Mouse (Mus musculus): Measurements from ENCODE around the gene Marcks. TPM values are rescaled to one million over a fixed set of nuclear protein-coding genes. Genes with fewer than 3 reads are reported as not detected.

Marcks gene
- total and polyA plus RNA-seq, 3 experiments, result 16.9 to 80.7 (median 74.2) TPM

DNA sequence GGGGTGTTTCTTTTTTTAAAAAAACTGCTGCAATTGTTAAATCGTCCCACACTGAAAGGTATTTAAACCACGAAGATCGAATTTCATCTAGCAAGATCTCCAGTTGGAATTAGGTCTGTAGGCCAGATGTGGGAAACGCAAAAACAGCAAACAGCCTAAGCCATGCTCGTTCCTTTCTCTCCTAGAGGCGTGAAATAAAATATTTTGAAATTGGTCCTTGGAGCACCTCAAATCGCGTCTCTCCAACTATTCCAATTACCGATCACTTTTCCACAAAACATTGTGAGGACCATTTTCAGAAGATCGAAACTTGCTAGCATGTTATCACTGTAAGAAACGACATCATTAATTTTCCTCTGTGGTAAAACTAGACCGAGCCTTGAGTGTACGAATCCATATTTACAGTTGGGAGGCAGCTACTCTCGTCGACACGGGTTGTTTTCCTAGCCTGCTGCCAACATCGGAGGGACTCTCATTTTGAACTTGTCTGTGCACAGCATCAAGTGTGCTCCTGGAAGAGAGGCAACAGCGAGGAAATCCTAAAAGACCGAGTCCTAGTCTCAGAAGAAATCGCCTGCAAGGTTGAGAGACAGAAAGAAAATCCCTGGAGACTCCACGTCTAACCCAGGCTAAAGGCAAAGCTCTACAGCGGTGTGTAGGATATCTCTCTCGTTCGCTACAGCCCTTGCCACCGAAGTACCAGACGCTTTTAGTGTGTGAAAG is 884 bp upstream of the Marcks start:
- Histone ChIP-seq H3K27ac (ENCODE audit: insufficient read depth, low read depth) (peak overlapping the region; percentile 51; the same call in 1 of the 2 replicates), H3K27me3 (replicated peaks) (no peaks in the 10 kb centered on the region), H3K36me3 (replicated peaks in 1 of 2; ENCODE audit: control insufficient read depth in 1 of 2, insufficient read depth in 1 of 2, low read length in 1 of 2) (peaks cover 0 to 8% of the 10 kb centered on the region in 2 experiments), H3K4me1 (ENCODE audit: control insufficient read depth in 1 of 2, insufficient read depth in 2 of 2) (peaks cover 3 to 11% of the 10 kb centered on the region in 2 experiments; a peak in 2 of 4 replicates), H3K9ac (ENCODE audit: insufficient read depth, low read depth) (peak overlapping the region; percentile 50), H3K4me3 (replicated peaks in 1 of 3; ENCODE audit: low read depth in 2 of 3, low read length in 2 of 3, poor library complexity in 1 of 3) (peak overlapping the region; percentile 81 to 99 (median 86)), H3K9me3 (replicated peaks; ENCODE audit: low read length) (no peaks in the 10 kb centered on the region), H3K4me2 (ENCODE audit: insufficient read depth, low read depth, poor library complexity, severe bottlenecking) (peak overlapping the region; percentile 76), H3K79me2 (replicated peaks; ENCODE audit: control insufficient read depth, extremely low read depth, insufficient read depth, poor library complexity, severe bottlenecking) (peaks cover 30% of the 10 kb centered on the region)
- dilution Hi-C loops (cut with MboI; ENCODE audit: extremely low pct_ligation_motif_present, extremely low pct_unique_long_range_greater_than_20kb, low sequenced_read_pairs), result no loop called here
- DNase-seq (ENCODE audit: extremely low read depth), result peak; percentile 49
- in situ Hi-C loops (cut with MboI; ENCODE audit: low pct_ligation_motif_present, low pct_unique_long_range_greater_than_20kb, low sequenced_read_pairs), result loop anchor here (5.0 to 10.0 kb wide), 2 partner anchors 95 to 198 kb away; no protein-coding TSS in a partner anchor
- TF ChIP-seq MXI1 (IDR thresholded peaks at IDR 0.05; ENCODE audit: low read depth, low read length), result peak; percentile 43
- TF ChIP-seq MYC (IDR thresholded peaks at IDR 0.05; ENCODE audit: low read depth, low read length), result 0 out of 2 replicates have a peak, but pooled peaks have one; percentile 11
- TF ChIP-seq ZNF384 (IDR thresholded peaks at IDR 0.05; ENCODE audit: low read depth, low read length), result 0 out of 2 replicates have a peak, but pooled peaks have one; percentile 1
- TF ChIP-seq ETS1 (conservative IDR thresholded peaks at IDR 0.05; ENCODE audit: low read depth, low read length), result no peak

DNA sequence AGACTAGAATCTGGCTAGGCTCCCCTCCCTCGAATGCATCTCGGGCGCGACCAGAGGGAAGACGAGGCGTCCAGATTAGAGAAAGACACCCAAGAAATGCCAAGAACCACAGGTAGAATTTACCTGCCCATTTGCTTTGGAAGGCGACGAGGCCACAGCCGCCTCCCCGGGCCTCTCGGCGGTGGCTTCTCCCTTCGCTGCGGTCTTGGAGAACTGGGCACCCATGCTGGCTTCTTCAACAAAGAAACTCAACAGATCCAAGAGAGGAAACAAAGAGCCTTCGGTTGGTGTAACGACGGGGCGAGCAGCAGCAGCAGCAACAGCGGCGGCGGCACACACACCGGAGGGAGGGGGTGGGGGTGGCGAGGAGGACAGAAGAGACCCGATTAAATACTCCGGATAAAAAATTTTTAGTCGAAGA is 399 bp downstream of the Marcks start:
- Histone ChIP-seq H3K9ac (ENCODE audit: insufficient read depth, low read depth) (peak overlapping the region; percentile 83), H3K27ac (ENCODE audit: insufficient read depth, low read depth) (peak overlapping the region; percentile 86; the same call in 1 of the 2 replicates), H3K36me3 (replicated peaks in 1 of 2; ENCODE audit: control insufficient read depth in 1 of 2, insufficient read depth in 1 of 2, low read length in 1 of 2) (peaks cover 0 to 13% of the 10 kb centered on the region in 2 experiments), H3K4me1 (ENCODE audit: control insufficient read depth in 1 of 2, insufficient read depth in 2 of 2) (peaks cover 3 to 12% of the 10 kb centered on the region in 2 experiments; a peak in 3 of 4 replicates), H3K9me3 (replicated peaks; ENCODE audit: low read length) (no peaks in the 10 kb centered on the region), H3K4me2 (ENCODE audit: insufficient read depth, low read depth, poor library complexity, severe bottlenecking) (no peak overlapping the region), H3K79me2 (replicated peaks; ENCODE audit: control insufficient read depth, extremely low read depth, insufficient read depth, poor library complexity, severe bottlenecking) (peaks cover 30% of the 10 kb centered on the region), H3K27me3 (replicated peaks) (no peaks in the 10 kb centered on the region), H3K4me3 (replicated peaks in 1 of 3; ENCODE audit: low read depth in 2 of 3, low read length in 2 of 3, poor library complexity in 1 of 3) (peak overlapping the region; percentile 81 to 99 (median 86))
- dilution Hi-C loops (cut with MboI; ENCODE audit: extremely low pct_ligation_motif_present, extremely low pct_unique_long_range_greater_than_20kb, low sequenced_read_pairs), result no loop called here
- no peak for DNase-seq (ENCODE audit: extremely low read depth)
- in situ Hi-C loops (cut with MboI; ENCODE audit: low pct_ligation_motif_present, low pct_unique_long_range_greater_than_20kb, low sequenced_read_pairs), result loop anchor here (5.0 to 10.0 kb wide), 2 partner anchors 96 to 199 kb away; no protein-coding TSS in a partner anchor
- TF ChIP-seq KAT2A (IDR thresholded peaks at IDR 0.05; ENCODE audit: insufficient replicate concordance, low read length) (no peak), UBTF (IDR thresholded peaks at IDR 0.05; ENCODE audit: low read depth, low read length) (peak; percentile 66; the same call in 1 of the 2 replicates), SIN3A (IDR thresholded peaks at IDR 0.05; ENCODE audit: low read length) (peak; percentile 38; the same call in 1 of the 2 replicates), IRF4 (IDR thresholded peaks at IDR 0.05; ENCODE audit: low read depth, low read length) (no peak), JUND (conservative IDR thresholded peaks at IDR 0.05; ENCODE audit: low read depth, low read length) (no peak), TCF12 (IDR thresholded peaks at IDR 0.05; ENCODE audit: low read depth, low read length) (no peak), MEF2A (IDR thresholded peaks at IDR 0.05; ENCODE audit: borderline replicate concordance, low read depth, low read length) (no peak), ETS1 (conservative IDR thresholded peaks at IDR 0.05; ENCODE audit: low read depth, low read length) (no peak), NELFE (IDR thresholded peaks at IDR 0.05; ENCODE audit: low read depth, low read length) (no peak), RAD21 (IDR thresholded peaks at IDR 0.05; ENCODE audit: low read depth, low read length) (no peak), PAX5 (IDR thresholded peaks at IDR 0.05; ENCODE audit: low read length) (no peak), SMC3 (IDR thresholded peaks at IDR 0.05; ENCODE audit: low read depth, low read length) (no peak), ZKSCAN1 (IDR thresholded peaks at IDR 0.05; ENCODE audit: borderline replicate concordance, low read depth, low read length) (no peak), NRF1 (IDR thresholded peaks at IDR 0.05; ENCODE audit: low read depth, low read length) (no peak), E2F4 (IDR thresholded peaks at IDR 0.05; ENCODE audit: insufficient replicate concordance, low read depth, low read length) (no peak), CTCF (conservative IDR thresholded peaks at IDR 0.05 in 1 of 2, IDR thresholded peaks at IDR 0.05 in 1 of 2; ENCODE audit: low read depth in 2 of 2, low read length in 2 of 2) (no peak), USF1 (IDR thresholded peaks at IDR 0.05; ENCODE audit: low read depth, low read length) (no peak), MAX (IDR thresholded peaks at IDR 0.05; ENCODE audit: low read length) (no peak), POLR2AphosphoS2 (IDR thresholded peaks at IDR 0.05; ENCODE audit: low read depth, low read length) (no peak), TBP (conservative IDR thresholded peaks at IDR 0.05; ENCODE audit: low read depth, low read length) (no peak), POLR2A (IDR thresholded peaks at IDR 0.05; ENCODE audit: low read depth, low read length) (no peak), MXI1 (IDR thresholded peaks at IDR 0.05; ENCODE audit: low read depth, low read length) (peak; percentile 19; the same call in 1 of the 2 replicates), EP300 (IDR thresholded peaks at IDR 0.05; ENCODE audit: low read length) (no peak), MYC (IDR thresholded peaks at IDR 0.05; ENCODE audit: low read depth, low read length) (no peak), RCOR1 (conservative IDR thresholded peaks at IDR 0.05; ENCODE audit: low read depth, low read length) (no peak), USF2 (conservative IDR thresholded peaks at IDR 0.05; ENCODE audit: low read depth, low read length) (no peak), MAFK (IDR thresholded peaks at IDR 0.05; ENCODE audit: insufficient replicate concordance, low read length) (no peak), ZNF384 (IDR thresholded peaks at IDR 0.05; ENCODE audit: low read depth, low read length) (no peak), ZMIZ1 (IDR thresholded peaks at IDR 0.05; ENCODE audit: low read depth, low read length) (no peak), ZC3H11A (IDR thresholded peaks at IDR 0.05; ENCODE audit: low read depth, low read length) (no peak)
